In the genomic region with DNA sequence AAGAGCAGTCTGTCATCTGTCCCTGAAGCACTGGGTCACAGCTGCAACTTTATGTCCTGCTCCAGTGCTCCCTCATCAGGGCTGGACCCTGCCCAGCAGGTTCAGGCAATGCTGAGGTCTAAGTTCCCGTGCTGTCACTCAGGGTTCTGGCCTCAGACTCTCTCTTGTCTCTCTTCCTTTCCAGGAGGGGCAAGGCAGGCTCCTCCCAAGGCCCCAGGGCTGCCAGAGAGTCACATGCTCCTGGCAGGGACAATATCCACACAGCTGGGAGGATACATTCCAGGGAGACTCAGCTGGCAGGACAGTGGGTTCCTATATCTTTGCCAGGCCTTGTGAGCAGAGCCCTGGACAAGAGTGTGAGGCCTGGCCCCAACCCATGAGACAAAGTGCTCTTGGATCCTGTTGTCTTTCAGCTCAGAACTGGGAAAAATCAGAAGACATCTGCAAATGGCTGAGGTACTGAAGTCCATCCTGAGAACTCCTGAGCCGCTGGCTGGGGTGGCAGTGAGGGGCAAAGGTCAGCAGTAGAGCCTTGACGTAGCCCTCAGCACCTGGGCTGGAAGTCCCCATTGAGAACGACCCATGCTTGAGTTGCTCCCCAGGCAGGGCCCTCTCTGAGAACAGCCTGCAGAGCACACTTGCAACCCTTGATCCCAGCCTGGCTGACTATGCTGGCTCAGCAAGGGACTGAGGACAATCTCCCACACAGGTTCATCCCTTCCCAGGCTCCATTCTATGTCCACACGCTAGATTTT, we compare ENCODE assay signal across 8 mouse cellular contexts. TPM values are rescaled to one million over a fixed set of nuclear protein-coding genes. Genes with fewer than 3 reads are reported as not detected.
DNase-seq lines count a peak whose midpoint lies in the region; ATAC-seq and TF ChIP-seq lines count a peak whose summit lies in the region.
"Had no signal": no experiment of that assay in that cellular context is flagged by ENCODE, and none has a peak within 500 bp of the region (broad histone marks: within the 10 kb centered on the region; RNA-seq: fewer than 3 reads in every experiment).

No protein-coding gene starts in this region.

- H3K36me3 ChIP-seq in stomach, embryonic 16.5 days (ENCODE audit: control insufficient read depth, insufficient read depth, low read length) = no peaks in the 10 kb centered on the region

- WGBS in lung, adult 2 months = 60% methylated on average over 5 of the region's 5 CpGs
- WGBS in stomach, embryonic 16.5 days = 62% methylated on average over 5 of the region's 5 CpGs

- peak; percentile 88 for DNase-seq in NIH3T3 (ENCODE audit: low read depth)
- peak; percentile 26 to 67 for DNase-seq in adrenal gland, adult 18-20 months (ENCODE audit: low spot score in 2 of 2)
- peak; percentile 95 for DNase-seq in gastrocnemius, postnatal 25 days
- peak; percentile 87 for DNase-seq in kidney, postnatal 10 days
- peak; percentile 40 for DNase-seq in lung, adult 2 months

- no peaks in the 10 kb centered on the region for H3K27me3 ChIP-seq in stomach, embryonic 16.5 days (ENCODE audit: control insufficient read depth, insufficient read depth, low read length)
- H3K27me3 ChIP-seq: limb, embryonic 13.5 days had no signal

- no peaks in the 10 kb centered on the region for H3K9me3 ChIP-seq in stomach, embryonic 16.5 days (replicated peaks; ENCODE audit: control insufficient read depth, low read length)
- H3K9me3 ChIP-seq: limb, embryonic 13.5 days had no signal

- H3K9ac ChIP-seq in stomach, embryonic 16.5 days (ENCODE audit: low read length) = peak overlapping the region; percentile 38; the same call in 1 of the 2 replicates
- H3K9ac ChIP-seq: limb, embryonic 13.5 days had no signal

- TF ChIP-seq POLR2A in lung, adult 2 months (IDR thresholded peaks at IDR 0.05; ENCODE audit: borderline replicate concordance, extremely low read depth, low read depth, low read length) = no peak

- no peak overlapping the region for H3K4me3 ChIP-seq in lung, adult 2 months (replicated peaks; ENCODE audit: extremely low read depth, low read depth, low read length)
- no peak overlapping the region for H3K4me3 ChIP-seq in stomach, embryonic 16.5 days (replicated peaks; ENCODE audit: low read length)
- H3K4me3 ChIP-seq: limb, embryonic 13.5 days had no signal

- peak overlapping the region; percentile 35; the same call in 1 of the 2 replicates for H3K27ac ChIP-seq in stomach, embryonic 16.5 days (ENCODE audit: low read length)
- H3K27ac ChIP-seq: limb, embryonic 13.5 days had no signal

- no peak for TF ChIP-seq CTCF in lung, adult 2 months (IDR thresholded peaks at IDR 0.05; ENCODE audit: insufficient read depth, low read length)

- no peaks in the 10 kb centered on the region for H3K4me1 ChIP-seq in lung, adult 2 months (ENCODE audit: control insufficient read depth, insufficient read depth, low read length)
- H3K4me1 ChIP-seq in stomach, embryonic 16.5 days (ENCODE audit: control insufficient read depth, insufficient read depth, low read length) = peaks cover 5% of the 10 kb centered on the region; the same call in 1 of the 2 replicates
- H3K4me1 ChIP-seq: limb, embryonic 13.5 days had no signal

- no peak overlapping the region for H3K4me2 ChIP-seq in stomach, embryonic 16.5 days (ENCODE audit: low read depth, low read length)
- H3K4me2 ChIP-seq: limb, embryonic 13.5 days had no signal

- peak; percentile 65; the same call in 1 of the 2 replicates for ATAC-seq in stomach, embryonic 16.5 days (ENCODE audit: insufficient read depth, low FRiP score)
- ATAC-seq in erythroid progenitor cell, adult 5-6 weeks (replicated peaks; ENCODE audit: low FRiP score, poor library complexity, severe bottlenecking) = no peak

RNA-seq across cellular contexts. Expression of a gene that starts 10.2 kb away (rescaled TPM):
- total RNA-seq in adrenal gland, adult 18-20 months (2021) = 1 to 10 TPM; 4.0 to 4.2 TPM
- 1 to 10 TPM; 5.0 to 7.5 TPM for total RNA-seq in gastrocnemius, postnatal 25 days (2021)
- polyA plus RNA-seq in lung, adult 2 months (2012; rRNA removed) = 3.2 and 4.4 TPM in 2 replicates
- 4.0 and 4.1 TPM in 2 replicates for polyA plus RNA-seq in stomach, embryonic 16.5 days (2015; fragmentation: Nextera tagmentation; extraction: Ambion mirVana)
- total RNA-seq in erythroid progenitor cell, adult 5-6 weeks (2015; ENCODE audit: low replicate concordance) = not detected in 2 replicates
- total RNA-seq in erythroid progenitor cell, adult 5-6 weeks (2017; ENCODE audit: low replicate concordance) = 0.13 TPM in 1 of 2 replicates, not detected in the other

RNA-seq across cellular contexts. Expression of a gene that starts 34.6 kb away (rescaled TPM):
- total RNA-seq in adrenal gland, adult 18-20 months (2021) = 10 to 100 TPM; 45.4 to 47.7 TPM
- total RNA-seq in gastrocnemius, postnatal 25 days (2021) = 10 to 100 TPM; 21.2 to 23.0 TPM
- polyA plus RNA-seq in lung, adult 2 months (2012; rRNA removed) = 12.2 and 16.4 TPM in 2 replicates
- 15.9 and 17.0 TPM in 2 replicates for polyA plus RNA-seq in stomach, embryonic 16.5 days (2015; fragmentation: Nextera tagmentation; extraction: Ambion mirVana)
- total RNA-seq in erythroid progenitor cell, adult 5-6 weeks (2015; ENCODE audit: low replicate concordance) = 2.9 and 3.2 TPM in 2 replicates
- total RNA-seq in erythroid progenitor cell, adult 5-6 weeks (2017; ENCODE audit: low replicate concordance) = 3.3 and 3.6 TPM in 2 replicates

RNA-seq across cellular contexts. Expression of a gene that starts 53.6 kb away (rescaled TPM):
- total RNA-seq in adrenal gland, adult 18-20 months (2021) = 10 to 100 TPM; 30.1 to 58.8 TPM
- total RNA-seq in gastrocnemius, postnatal 25 days (2021) = 1 to 10 TPM; 8.3 to 9.0 TPM
- polyA plus RNA-seq in lung, adult 2 months (2012; rRNA removed) = 5.1 and 9.2 TPM in 2 replicates
- 41.0 and 47.9 TPM in 2 replicates for polyA plus RNA-seq in stomach, embryonic 16.5 days (2015; fragmentation: Nextera tagmentation; extraction: Ambion mirVana)
- 4.3 and 22.2 TPM in 2 replicates for total RNA-seq in erythroid progenitor cell, adult 5-6 weeks (2015; ENCODE audit: low replicate concordance)
- total RNA-seq in erythroid progenitor cell, adult 5-6 weeks (2017; ENCODE audit: low replicate concordance) = 2.6 and 4.7 TPM in 2 replicates

Comparison
In these comparisons a context has a peak if more than half of its experiments do, and no peak if none do; other contexts are left out.
1. DNase-seq: peak in every context shown above with its lines; median percentile 95 in gastrocnemius, postnatal 25 days; 88 in NIH3T3; 87 in kidney, postnatal 10 days; 46 in adrenal gland, adult 18-20 months; 40 in lung, adult 2 months.
2. RNA of a gene that starts 10.2 kb away (total RNA-seq): 5.0 to 7.5 TPM in gastrocnemius, postnatal 25 days and 4.0 to 4.2 TPM in adrenal gland, adult 18-20 months; 0.13 TPM in erythroid progenitor cell, adult 5-6 weeks; every median in the first group is over 4 times any median in the second.
3. RNA of a gene that starts 34.6 kb away (total RNA-seq): 45.4 to 47.7 TPM in adrenal gland, adult 18-20 months and 21.2 to 23.0 TPM in gastrocnemius, postnatal 25 days; 2.9 to 3.6 TPM in erythroid progenitor cell, adult 5-6 weeks; every median in the first group is over 4 times any median in the second.